Mouse (Mus musculus) hindbrain, embryonic 16.5 days (tissue): ENCODE results near the gene Dcxr. TPM values are rescaled to one million over a fixed set of nuclear protein-coding genes. Genes with fewer than 3 reads are reported as not detected.

Source experiments
- ATAC-seq: fragments of 200-750 bp; cut with Nextera tagmentation; 2 replicates; pipeline ENCODE4 v1.8.0; 2017; ENCODE audit warnings: moderate TSS enrichment, moderate library complexity
- H3K27ac ChIP-seq: fragments of 300-500 bp; sonication (generic); 2 replicates; pipeline ENCODE4 v1.5.1; 2014; ENCODE audit warnings: low read depth, mild to moderate bottlenecking, control low read depth, low read length, moderate library complexity
- H3K27me3 ChIP-seq: fragments of 300-500 bp; sonication (generic); replicated peaks from 2 replicates; pipeline ENCODE4 v1.6.1; 2014; ENCODE audit warnings: low read length; ENCODE audit not compliant: control insufficient read depth, insufficient read depth
- H3K36me3 ChIP-seq: fragments of 300-500 bp; sonication (generic); 2 replicates; pipeline ENCODE4 v1.6.1; 2014; ENCODE audit warnings: mild to moderate bottlenecking, low read length, moderate library complexity, mixed read lengths; ENCODE audit not compliant: control insufficient read depth, insufficient read depth
- H3K4me1 ChIP-seq: fragments of 300-500 bp; sonication (generic); 2 replicates; pipeline ENCODE4 v1.6.1; 2014; ENCODE audit warnings: low read depth, low read length; ENCODE audit not compliant: control insufficient read depth, insufficient read depth
- H3K4me2 ChIP-seq: fragments of 300-500 bp; sonication (generic); 2 replicates; pipeline ENCODE4 v1.6.1; 2014; ENCODE audit warnings: mild to moderate bottlenecking, low read length, control low read depth, moderate library complexity
- H3K4me3 ChIP-seq: fragments of 300-500 bp; sonication (generic); 2 replicates; pipeline ENCODE4 v1.5.1; 2014; ENCODE audit warnings: mild to moderate bottlenecking, low read length, control low read depth, moderate library complexity
- H3K9ac ChIP-seq: fragments of 300-500 bp; sonication (generic); 2 replicates; pipeline ENCODE4 v1.6.1; 2014; ENCODE audit warnings: low read depth, mild to moderate bottlenecking, control low read depth, low read length, moderate library complexity
- H3K9me3 ChIP-seq: fragments of 300-500 bp; sonication (generic); 2 replicates; pipeline ENCODE4 v1.6.1; 2014; ENCODE audit warnings: mild to moderate bottlenecking, low read length, moderate library complexity; ENCODE audit not compliant: control insufficient read depth
- WGBS: fragments of 180-500 bp; shearing (Covaris S2); extraction: QIAGEN DNeasy Blood & Tissue Kit; methylation state at CpG from one replicate; pipeline ENCODE4 v1.1.7; 2014; 5-methylcytosine and 5-hydroxymethylcytosine counted together
- polyA plus RNA-seq: library from polyadenylated mRNA; unstranded; fragments of >200 nt; fragmentation: Nextera tagmentation; extraction: Ambion mirVana; gene quantifications from 2 replicates; pipeline ENCODE4 v1.2.1, GENCODE M21; 2015

The Dcxr gene
- polyA plus RNA-seq, 1 experiment from 2014 or later, result 11.1 TPM

DNA sequence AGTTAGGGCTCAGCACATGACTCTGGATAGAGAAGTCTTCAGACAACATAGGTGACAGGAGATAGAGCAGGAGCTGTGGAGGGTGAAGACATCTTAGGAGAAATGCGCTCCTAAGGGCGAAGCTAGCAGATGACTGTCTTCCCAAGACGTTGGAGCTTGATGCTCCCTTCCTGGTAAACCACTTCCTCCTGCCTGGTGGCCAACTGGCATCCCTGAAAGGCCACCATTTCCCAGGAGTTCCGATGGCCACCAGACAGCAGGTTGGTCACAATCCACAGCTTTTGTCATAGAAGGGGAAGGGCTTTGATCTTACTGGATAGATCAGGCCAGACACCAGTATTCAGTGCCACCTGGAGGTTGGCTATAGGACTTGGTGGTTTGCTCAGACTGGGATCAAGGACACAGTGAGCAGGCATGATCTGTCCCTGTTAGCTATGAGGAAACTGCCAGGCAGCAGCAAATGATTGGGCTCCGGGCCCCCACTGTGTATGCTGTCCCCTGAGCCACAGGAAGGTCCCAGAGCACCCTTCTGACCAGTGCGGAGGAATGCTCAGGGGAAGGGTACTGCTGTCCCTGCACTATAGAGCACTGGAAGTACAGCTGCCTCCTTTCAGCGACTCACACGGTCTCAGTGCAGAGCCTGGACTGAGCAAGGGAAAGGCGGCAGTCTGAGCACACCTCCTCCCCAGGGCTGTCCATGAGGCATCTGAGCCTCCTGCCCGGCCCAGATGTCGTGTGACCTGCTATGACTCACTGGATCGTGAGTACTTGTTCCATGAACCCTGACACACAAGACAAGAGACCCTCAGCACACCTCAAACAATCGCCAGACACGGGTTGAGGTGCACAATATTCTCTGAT, 35.0 kb upstream of the Dcxr start:
- no peak for ATAC-seq
- 75% methylated on average over 14 of the region's 14 CpGs for WGBS

DNA sequence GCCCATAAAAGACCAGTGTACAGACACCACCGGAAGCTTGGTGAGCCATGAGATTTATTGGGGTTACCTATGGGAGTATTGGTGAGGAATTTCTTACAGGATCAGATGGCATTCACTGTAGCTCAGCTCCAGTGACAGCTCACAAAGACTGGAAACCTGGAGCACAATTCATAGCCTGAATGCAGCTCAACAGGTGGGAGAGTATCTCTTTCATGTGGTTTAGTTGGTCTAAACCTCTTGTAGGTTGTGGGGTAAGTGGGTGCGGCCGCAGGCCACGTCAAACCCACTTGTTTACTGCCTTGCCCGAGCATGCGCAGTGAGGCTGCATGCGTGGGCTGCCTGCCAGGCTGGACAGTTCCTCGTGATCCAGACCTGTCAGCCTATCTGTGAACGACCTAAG, 33.2 kb upstream of the Dcxr start:
- H3K27ac ChIP-seq, result no peak overlapping the region
- H3K4me1 ChIP-seq, result no peaks in the 10 kb centered on the region
- no peak overlapping the region for H3K9ac ChIP-seq
- no peak overlapping the region for H3K4me2 ChIP-seq
- H3K9me3 ChIP-seq, result peaks cover 12% of the 10 kb centered on the region
- no peaks in the 10 kb centered on the region for H3K36me3 ChIP-seq
- no peak overlapping the region for H3K4me3 ChIP-seq
- no peak for ATAC-seq
- no peaks in the 10 kb centered on the region; the same call in none of the 2 replicates for H3K27me3 ChIP-seq
- WGBS, result 90% methylated on average over 9 of the region's 9 CpGs

More for the DNA sequence above, 35.0 kb upstream of the Dcxr start:
- Histone ChIP-seq H3K27ac (no peak overlapping the region), H3K4me3 (no peak overlapping the region), H3K36me3 (no peaks in the 10 kb centered on the region), H3K9me3 (peaks cover 12% of the 10 kb centered on the region), H3K4me1 (no peaks in the 10 kb centered on the region), H3K27me3 (no peaks in the 10 kb centered on the region; the same call in none of the 2 replicates), H3K9ac (no peak overlapping the region), H3K4me2 (no peak overlapping the region)

DNA sequence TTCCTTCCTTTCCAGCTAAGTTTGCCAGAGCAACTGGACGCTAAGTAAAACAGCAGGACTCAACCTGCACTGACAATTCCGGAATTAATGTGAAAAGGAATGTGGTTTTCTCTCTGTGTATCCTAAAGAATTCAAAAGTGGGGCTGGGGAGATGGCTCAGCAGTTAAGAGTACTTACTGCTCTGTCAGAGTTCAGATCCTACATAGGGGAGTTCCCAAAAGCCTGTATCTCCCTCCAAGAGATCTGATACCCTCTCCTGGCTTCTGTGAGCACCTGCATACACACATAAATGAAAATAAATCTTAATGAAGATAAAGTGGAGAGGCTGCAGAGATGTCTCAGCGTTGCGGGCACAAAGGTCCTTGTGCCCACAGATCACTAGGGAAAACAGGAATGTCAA, 24.5 kb upstream of the Dcxr start:
- H3K4me2 ChIP-seq, result no peak overlapping the region
- no peaks in the 10 kb centered on the region for H3K27me3 ChIP-seq
- no peaks in the 10 kb centered on the region for H3K4me1 ChIP-seq
- WGBS, result 75% methylated on average over 4 of the region's 4 CpGs
- H3K9ac ChIP-seq, result no peak overlapping the region
- H3K27ac ChIP-seq, result no peak overlapping the region
- H3K9me3 ChIP-seq, result no peaks in the 10 kb centered on the region
- no peak for ATAC-seq
- no peaks in the 10 kb centered on the region for H3K36me3 ChIP-seq
- H3K4me3 ChIP-seq, result no peak overlapping the region

DNA sequence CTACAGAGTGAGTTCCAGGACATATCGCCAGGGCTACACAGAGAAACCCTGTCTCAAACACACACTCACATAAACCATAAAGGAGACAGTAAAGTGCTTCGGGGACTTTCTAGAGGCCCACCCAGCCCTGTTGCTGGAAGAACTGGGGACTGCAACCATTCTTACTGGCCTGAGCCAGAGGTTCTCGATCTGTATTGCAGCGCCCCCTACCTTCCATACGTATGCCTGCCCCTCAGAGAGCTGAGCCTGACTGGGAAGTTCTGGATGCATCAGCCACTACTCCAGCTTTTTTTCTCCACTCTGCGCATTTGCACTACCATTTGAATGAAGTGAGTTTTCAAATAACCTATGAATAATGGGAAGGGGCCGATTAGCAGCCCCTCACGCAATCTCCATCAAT, 22.3 kb upstream of the Dcxr start:
- H3K4me2 ChIP-seq, result no peak overlapping the region
- 61% methylated on average over 8 of the region's 8 CpGs for WGBS
- no peak overlapping the region for H3K27ac ChIP-seq
- no peaks in the 10 kb centered on the region for H3K9me3 ChIP-seq
- H3K9ac ChIP-seq, result no peak overlapping the region
- no peaks in the 10 kb centered on the region for H3K4me1 ChIP-seq
- no peak overlapping the region for H3K4me3 ChIP-seq
- H3K27me3 ChIP-seq, result no peaks in the 10 kb centered on the region
- no peak for ATAC-seq
- H3K36me3 ChIP-seq, result no peaks in the 10 kb centered on the region

DNA sequence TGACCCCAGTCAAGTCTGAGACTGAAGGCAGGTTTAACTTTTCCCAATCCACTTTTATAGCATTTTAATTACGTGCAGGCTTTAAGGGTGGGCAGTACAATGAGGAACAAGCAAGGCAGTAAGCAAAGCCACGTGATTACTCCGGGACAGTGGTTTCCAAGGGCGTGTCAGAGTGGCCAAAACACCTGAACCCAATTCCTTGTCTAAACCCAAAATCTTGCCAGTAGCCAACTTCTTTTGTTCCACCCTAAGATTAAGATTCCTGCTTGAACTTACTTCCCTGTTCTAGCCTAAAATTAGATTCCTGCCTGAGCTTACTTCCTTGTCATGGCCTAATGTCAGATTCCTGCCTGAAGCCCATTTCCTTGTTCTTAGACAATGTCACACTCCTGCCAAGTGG, 20.9 kb upstream of the Dcxr start:
- Histone ChIP-seq H3K9me3 (no peaks in the 10 kb centered on the region), H3K9ac (no peak overlapping the region), H3K4me2 (no peak overlapping the region), H3K36me3 (no peaks in the 10 kb centered on the region), H3K27me3 (no peaks in the 10 kb centered on the region), H3K4me3 (no peak overlapping the region), H3K4me1 (no peaks in the 10 kb centered on the region), H3K27ac (no peak overlapping the region)
- WGBS, result 88% methylated on average over 4 of the region's 4 CpGs
- ATAC-seq, result no peak

DNA sequence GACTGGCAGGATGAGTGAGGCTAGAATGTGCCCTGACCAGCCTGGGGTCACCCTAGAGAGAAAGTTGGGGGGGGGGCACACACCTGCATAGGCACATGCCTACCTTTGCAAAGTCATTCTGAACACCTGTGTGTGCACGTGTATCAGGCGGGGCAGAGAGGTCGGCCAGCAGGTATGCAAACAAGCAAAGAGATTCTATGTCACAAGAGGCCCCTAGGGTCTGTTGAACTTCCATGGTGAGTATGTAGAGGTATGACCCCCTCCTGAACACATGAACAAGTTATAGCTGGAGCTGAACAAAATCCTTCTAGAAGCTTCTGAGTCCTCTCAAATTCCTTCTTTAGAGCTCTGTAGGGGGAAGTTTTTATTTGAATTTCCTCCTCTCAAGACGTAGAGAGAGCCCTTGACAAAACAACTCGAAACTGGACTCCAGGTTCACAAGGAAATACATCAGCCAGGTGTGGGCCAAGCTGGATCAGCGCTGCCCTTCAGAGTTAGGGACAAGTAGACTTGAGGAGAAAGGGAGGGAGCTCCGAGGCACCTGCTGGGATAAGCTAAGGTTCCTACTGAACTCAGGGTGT, 17.1 kb upstream of the Dcxr start:
- no peak for ATAC-seq
- Histone ChIP-seq H3K4me1 (no peaks in the 10 kb centered on the region), H3K27me3 (no peaks in the 10 kb centered on the region), H3K9me3 (no peaks in the 10 kb centered on the region), H3K4me2 (no peak overlapping the region), H3K4me3 (no peak overlapping the region), H3K27ac (no peak overlapping the region), H3K9ac (no peak overlapping the region), H3K36me3 (no peaks in the 10 kb centered on the region)
- WGBS, result 78% methylated on average over 7 of the region's 7 CpGs

DNA sequence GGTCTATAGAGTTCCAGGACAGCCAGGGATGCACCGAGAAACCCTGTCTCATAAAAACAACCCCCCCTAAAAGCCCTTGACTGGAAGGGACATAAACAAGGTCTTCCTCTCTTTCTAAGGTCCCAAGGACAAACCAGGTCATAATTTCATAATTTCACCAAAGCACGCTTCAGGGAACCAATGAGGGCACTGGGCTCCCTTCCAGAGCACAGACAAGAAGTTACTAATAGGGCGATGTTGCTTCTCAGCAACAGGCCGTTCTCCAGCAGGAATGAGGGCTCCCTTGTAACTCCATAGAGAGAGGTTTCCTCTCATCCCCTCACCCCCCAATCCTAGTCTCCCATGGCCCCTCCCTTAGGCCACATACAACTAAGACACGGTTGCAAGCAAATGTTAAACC, 13.9 kb upstream of the Dcxr start:
- no peak overlapping the region for H3K9ac ChIP-seq
- no peaks in the 10 kb centered on the region for H3K4me1 ChIP-seq
- no peaks in the 10 kb centered on the region for H3K9me3 ChIP-seq
- no peak for ATAC-seq
- H3K4me2 ChIP-seq, result no peak overlapping the region
- WGBS, result 92% methylated on average over 5 of the region's 5 CpGs
- no peaks in the 10 kb centered on the region for H3K36me3 ChIP-seq
- no peak overlapping the region for H3K27ac ChIP-seq
- H3K27me3 ChIP-seq, result no peaks in the 10 kb centered on the region
- H3K4me3 ChIP-seq, result no peak overlapping the region

DNA sequence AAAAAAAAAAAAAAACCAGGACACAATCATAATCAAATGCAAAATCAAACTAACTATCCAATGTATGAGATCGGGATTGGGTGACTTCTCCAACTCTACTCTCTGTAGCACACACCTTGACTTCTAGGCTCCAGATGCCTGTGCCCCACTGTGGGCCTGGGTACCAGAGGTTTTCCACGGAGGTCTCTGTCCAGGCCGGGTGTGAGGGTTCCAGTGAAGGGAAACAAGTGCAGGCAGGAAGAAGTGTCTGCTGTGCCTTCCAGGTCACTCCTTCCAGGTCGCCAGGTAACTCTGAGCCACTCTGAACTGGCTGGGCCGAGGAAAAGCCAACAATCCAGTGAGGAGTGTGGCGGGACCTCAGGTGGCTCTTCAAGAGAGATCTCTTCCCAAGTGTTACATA, 9.3 kb upstream of the Dcxr start:
- H3K4me1 ChIP-seq, result no peaks in the 10 kb centered on the region
- 81% methylated on average over 6 of the region's 6 CpGs for WGBS
- H3K27me3 ChIP-seq, result peaks cover 2% of the 10 kb centered on the region; the same call in 1 of the 2 replicates
- no peaks in the 10 kb centered on the region for H3K36me3 ChIP-seq
- no peak overlapping the region for H3K9ac ChIP-seq
- H3K4me3 ChIP-seq, result no peak overlapping the region
- no peaks in the 10 kb centered on the region for H3K9me3 ChIP-seq
- H3K27ac ChIP-seq, result no peak overlapping the region
- H3K4me2 ChIP-seq, result no peak overlapping the region
- ATAC-seq, result no peak

DNA sequence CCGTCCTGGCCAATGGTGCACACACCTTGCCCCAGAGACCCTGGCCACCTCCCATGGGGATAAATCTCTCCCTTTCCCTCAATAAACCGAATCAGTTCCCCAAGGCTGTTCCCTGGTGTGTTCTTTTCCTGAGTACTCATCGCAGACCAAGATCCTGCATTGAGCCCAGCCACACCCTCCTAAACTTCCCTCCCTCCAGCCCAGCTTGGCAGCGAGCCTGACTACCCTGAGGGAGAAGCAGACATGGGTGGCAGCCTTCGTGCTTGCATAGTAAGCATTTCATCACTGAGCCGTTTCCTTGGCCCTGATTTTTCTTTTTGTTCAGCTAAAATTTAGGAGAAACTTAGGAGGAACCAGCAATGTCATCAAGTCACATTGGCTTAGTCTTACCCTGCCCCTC, 6.4 kb upstream of the Dcxr start:
- Histone ChIP-seq H3K9ac (no peak overlapping the region), H3K27me3 (peaks cover 2% of the 10 kb centered on the region; the same call in 1 of the 2 replicates), H3K27ac (no peak overlapping the region), H3K4me1 (no peaks in the 10 kb centered on the region), H3K4me3 (no peak overlapping the region), H3K4me2 (no peak overlapping the region), H3K9me3 (no peaks in the 10 kb centered on the region), H3K36me3 (no peaks in the 10 kb centered on the region)
- no peak for ATAC-seq
- WGBS, result 60% methylated on average over 6 of the region's 6 CpGs
